Mouse (Mus musculus): ENCODE data around the gene Lrba.

Gene Lrba

DNA sequence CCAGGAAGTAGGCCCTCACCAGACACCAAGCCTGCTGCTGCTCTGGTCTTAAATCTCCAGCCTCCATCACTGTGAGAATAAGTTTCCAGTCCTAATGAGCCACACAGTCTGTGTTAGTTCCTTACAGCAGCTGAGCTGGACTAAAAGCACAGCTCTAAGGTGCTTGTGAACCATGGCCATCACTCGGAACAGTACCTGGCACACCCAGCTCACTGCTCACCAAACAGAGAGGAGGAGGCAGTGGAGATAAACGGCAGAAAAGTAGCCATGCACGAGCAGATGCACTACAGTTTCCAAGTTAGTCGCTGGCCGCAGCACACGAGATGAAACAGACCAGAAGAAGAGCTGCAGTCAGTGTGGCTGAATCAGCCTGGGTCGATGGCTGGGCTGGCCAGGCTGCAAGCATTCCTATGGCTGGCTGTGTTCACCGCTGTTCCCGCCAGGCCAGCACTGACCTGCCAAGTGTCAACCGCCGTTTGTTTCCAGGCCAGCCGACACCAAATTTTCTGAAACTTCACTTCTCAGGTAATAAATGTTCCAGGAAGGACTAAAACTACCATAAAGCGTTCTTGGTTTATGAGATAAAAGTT, 573.5 kb downstream of the Lrba start:
- DNase-seq (ENCODE audit: low spot score): no peak

DNA sequence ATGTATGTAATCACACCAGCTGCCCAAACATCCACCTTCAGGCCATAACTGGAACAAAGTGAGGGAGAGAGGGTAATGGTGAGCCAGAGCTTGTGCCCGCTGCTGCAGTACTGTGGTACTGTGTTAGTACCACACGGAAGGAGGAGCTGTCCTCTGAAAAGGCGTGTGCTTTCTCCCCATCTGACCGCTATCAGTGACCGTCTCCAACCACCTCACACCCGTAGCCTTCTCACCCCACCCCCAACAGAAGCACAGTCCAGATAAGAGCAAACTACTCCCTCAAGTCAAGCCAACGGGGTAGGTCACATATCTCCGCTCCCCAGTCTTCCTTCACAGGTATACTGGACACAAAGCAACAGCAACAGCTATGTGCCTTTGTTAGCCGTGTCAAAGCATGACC, 574.6 kb downstream of the Lrba start:
- no peak for DNase-seq (ENCODE audit: low spot score)

DNA sequence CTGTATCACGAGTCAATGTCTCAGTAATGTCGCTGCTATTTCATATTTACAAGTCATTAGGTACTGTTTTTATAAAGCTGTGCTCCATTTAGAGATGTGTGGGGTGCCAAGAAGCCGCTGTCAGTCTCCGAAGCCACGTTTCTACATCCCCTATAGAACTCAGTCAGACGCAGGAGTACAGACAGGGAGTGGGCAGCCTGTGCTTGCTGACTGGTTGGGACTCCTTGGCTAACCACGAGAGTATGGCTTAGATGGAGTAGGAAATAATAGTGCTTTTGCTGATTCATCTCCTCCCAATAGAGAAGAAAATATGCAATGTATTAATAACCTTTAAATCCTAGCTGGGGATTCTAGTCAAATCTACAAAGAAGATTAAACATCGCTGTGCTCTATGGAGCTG, 576.4 kb downstream of the Lrba start:
- no peak for DNase-seq (ENCODE audit: low spot score)

DNA sequence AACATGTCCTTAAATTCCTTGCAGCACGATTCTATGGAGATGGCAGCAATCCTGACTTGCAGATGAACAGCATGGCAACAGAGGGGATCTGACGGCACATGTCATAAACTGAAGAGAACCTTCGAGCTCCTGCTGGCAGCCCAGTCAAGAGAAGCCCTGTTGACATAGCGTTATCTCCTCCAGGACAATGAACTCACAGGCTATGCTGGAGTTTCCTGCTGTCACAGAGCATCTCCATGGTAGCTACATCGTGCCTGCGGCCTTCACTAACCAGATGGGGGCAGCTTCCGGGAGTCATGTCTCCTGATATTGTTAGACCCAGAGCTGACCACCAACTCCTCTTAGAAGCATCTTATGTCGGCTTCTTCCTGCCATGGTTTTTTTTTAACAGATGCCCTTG, 578.3 kb downstream of the Lrba start:
- no peak for DNase-seq (ENCODE audit: low spot score)

DNA sequence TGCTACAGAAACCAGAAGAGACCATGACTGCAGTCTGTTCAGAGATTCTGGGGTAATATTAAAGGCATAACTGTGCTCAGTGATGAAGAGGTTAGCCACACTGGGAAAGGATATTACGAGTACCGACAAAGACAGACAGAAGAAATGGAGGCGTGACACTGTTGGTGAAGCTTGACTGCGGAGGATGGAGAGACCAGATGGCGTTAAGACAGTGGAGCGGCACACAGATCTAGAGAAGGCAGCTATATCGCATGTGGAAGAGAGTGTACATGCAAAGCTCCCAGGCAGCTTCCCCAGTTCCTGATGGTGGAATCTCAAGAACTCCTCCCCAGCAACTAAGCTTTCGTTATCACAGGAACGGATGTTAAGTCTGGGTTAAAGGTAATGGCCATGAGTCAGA, 579.8 kb downstream of the Lrba start:
- no peak for DNase-seq (ENCODE audit: low spot score)

DNA sequence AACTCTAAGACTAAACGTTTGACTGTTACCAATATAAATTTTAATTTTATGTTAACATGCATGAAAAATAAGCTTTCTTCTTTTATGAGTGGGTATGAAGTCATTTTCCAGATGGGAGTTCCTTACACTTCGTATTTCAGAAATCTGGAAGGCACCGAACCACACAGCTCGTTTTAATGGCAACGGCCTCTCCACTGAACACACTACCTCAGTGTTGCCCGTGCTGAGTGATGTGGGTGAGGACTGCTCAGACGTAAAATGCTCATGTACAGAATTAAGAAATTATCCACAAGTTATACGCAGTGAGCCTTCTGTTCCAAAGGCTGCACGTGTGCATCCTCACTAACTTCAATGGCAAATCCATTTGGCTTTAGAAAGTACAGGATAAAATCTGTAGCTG, 582.4 kb downstream of the Lrba start:
- no peak for DNase-seq (ENCODE audit: low spot score)

DNA sequence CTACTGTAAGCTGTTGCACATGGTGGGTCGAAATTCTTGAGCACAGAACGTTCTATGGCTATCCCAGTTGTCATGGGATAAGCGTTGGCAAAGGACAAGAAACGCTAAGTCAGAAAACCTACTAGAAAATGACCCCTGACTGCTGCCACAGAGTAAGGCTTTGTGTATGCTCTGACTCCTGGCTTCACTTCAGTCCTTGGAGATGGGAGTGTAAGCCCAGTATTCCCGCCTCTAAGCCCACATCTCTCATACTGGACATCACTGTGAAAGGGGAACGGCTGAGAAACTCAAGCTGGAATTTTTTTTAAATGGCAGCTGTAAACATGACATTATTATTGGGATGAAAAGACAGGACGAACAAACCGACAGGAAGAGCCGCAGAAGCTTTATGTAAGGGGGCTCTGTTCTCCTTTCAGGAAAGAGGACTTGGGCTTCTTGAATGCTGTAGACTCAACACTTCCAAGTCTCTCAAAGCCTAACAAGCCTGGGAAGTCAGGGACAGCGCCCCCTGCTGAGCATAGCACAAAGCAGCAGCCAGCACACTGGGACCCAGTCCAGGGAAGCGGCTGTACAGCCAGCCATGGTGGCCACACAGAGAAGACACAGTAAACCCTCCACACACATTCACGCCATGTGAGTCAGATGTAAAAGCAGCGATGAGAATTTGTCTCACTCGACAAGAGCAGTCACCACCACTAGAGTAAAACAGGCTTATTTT, 583.4 kb downstream of the Lrba start:
- DNase-seq (ENCODE audit: low spot score): no peak

DNA sequence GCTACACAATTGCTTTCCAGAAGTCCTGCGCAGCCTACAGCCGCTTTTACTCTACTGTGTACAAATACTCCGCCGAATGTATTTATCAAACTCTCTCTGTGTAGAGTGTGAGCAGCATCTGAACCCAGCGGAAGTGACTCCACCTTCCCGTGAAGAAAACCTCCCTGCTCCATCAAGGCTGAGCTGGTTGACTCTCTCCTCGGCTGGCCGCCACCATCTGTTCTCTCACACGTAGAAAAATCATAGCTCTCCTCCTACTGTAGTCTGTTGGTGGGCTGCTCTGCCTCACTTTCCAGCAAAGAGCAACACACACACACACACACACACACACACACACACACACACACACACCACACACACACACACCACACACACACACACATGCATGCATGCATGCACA, 584.7 kb downstream of the Lrba start:
- no peak for DNase-seq (ENCODE audit: low spot score)

DNA sequence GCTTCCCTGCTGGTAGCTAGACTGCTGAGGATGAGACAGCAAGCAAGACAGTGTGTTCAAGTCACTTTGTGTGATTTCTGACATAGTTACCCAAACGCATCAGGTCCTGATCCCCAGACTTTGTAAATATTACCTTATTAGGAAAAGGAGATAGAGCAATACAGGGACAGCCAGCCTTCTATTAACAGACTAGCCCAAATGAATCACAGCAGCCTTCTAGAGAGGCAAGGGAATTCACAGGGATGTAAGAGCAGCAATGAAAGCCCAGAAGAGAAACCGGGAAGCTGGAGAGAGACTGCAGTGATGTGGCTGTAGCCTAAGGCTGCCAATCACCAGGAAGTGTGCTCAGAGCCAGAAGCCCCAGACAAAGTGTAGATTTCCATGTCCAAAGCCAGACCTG, 585.2 kb downstream of the Lrba start:
- no peak for DNase-seq (ENCODE audit: low spot score)

DNA sequence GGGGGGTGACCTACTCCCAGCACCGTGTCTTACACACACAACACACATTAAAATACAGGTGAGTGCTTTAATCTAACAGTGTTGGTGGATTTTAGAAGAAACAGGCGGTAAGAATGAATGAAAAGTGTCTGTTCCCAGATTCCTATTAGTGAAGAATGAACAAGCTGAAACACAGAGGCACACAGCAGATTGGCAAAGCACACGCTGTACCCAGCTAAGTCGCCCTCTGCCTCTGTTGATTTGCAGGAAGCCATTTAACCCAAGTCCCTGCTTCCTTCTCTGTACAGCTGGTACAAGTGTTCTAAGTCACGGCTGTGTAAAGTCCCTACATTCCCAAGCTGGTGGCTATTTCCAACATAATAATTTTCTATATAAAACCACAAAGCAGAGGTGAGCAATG, 586.4 kb downstream of the Lrba start:
- DNase-seq (ENCODE audit: low spot score): no peak

DNA sequence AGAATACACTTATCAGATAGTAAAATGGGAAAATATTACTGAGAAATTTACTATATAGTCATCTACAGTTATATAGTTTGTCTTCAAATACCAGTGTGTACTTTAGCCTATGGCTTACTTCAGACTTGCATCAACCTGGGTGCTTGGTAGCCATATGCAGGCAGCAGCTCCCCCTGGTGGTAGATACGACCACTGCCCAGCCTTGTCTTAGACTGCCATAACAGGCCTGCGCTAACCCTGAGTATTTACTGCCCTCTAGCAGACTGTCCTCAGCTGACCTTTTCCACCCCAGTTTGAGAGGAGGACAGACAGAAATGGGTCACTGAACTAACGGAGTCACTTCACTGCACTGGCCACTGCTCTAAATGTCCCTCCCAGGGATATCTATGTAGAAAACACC, 588.2 kb downstream of the Lrba start:
- DNase-seq (ENCODE audit: low spot score): no peak

DNA sequence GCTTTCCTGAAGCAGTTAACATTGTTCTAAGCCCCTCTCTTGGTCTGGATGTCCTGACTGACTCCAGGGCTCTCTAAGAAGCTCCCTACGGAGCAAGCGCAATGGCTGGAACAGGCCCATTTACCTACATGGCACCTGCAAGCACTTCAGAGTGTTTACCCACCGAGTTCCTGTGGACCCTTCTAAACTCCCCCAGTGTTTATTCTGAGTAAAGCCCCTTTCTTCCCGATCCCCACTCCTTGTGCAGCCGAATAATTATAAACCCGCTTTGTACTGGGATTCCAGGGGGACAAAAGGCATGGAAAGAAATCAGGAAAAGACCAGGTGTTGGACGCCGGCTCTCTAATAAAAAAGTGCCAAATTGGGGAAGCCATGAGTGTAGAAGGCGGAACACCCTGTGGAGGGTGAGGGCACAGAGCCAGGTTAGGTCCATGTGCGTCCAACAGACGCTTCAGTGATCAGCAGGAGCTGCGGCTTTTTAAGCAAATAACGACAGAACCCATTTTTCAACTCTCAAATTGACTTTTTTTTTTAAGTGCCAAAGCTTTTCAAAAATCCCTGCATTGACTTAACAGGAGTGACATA, 593.6 kb downstream of the Lrba start:
- DNase-seq (ENCODE audit: low spot score): no peak

DNA sequence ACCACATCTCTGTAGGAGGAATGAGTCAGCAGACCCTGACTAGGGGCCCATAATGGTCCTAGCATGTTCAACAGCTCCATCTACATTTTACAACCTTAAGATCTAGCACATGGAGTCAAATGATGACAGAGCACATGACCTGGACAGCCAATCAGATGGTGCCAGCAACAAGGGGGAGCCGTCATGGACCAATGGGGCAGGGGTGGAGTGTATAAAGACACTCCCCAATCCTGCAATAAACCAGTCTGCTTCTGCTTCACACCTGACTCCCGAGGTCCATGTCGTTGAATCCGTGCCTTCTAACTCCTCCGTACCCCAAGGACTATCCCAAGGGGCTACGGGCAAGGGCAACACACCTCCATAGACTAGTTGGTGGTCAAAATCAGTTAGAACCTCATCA, 594.9 kb downstream of the Lrba start:
- DNase-seq (ENCODE audit: low spot score): no peak

DNA sequence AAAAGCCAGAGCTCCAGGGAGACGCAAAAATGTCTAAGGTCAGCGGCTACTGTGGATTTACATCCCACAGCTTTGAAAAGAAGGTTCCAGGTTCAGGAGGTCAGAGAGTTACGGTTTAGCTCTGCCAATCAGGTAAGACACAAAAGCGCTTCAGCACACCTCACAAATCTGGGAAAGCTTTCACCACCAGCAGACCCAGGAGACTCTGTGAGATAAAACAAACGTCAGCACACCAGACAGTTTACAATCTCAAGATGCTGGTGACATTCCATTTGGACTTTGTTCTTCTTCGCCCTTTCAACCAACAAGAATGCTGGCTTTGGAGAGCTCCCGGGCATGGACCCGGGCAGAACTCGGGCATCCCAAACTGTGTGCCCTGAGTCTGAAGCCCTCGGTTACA, 595.9 kb downstream of the Lrba start:
- DNase-seq (ENCODE audit: low spot score): no peak

DNA sequence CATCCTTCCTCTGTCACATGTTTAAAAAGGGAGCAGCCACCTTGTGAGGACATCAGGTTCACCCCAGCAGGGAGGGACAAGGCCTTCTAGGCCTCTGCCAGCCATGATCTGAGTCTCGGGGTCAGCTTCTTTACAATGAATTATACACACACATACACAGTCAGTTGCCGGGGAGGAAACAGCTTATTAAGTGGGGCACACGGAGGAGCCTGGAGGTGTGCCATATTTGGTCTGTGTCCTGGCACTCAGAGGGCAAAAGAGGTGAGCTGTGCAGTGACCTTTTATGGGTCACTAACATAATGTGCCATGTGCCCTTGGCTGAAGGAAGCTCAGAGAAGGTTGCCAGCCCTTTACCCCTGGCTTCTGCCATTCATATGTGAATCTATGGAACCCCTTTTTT, 596.9 kb downstream of the Lrba start:
- no peak for DNase-seq (ENCODE audit: low spot score)

DNA sequence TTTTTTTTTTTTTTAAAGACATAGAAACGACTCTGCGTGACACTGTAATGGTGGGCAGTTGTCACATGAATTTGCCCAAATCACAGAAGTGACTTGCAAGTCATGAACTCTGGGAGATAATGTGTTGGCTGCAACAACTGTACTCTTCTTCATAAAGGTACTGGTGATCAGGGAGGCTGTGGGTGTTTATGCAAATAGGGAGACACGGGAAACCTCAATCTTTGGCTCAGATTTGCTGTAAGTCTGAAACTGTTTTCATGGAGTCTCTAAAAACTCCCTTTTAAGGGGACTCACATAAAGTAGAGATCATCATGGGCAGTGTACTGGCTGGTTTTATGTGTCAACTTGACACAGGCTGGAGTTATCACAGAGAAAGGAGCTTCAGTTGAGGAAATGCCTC, 603.0 kb downstream of the Lrba start:
- DNase-seq (ENCODE audit: low spot score): no peak

DNA sequence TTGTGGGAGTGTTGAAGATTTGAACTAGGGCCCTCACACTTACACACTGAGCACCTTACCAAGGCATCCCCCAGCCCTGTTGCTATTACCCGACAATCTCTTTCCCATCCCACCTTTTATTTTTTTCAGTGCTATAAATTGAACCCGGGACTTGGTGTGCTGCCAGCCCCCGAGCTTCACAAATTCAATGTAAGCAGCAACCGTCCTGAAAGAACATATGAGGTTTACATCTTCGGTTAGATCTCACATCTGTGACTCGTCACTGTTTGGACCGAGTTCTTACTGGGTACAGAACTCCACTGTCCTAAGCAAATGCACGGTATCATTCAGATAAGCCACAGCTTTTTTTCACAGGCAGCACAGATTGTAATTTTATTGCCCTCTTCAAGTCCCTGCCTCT, 607.6 kb downstream of the Lrba start:
- no peak for DNase-seq (ENCODE audit: low spot score)

All from urinary bladder, postnatal 10 days (tissue).